Mouse (Mus musculus): Measurements from ENCODE around the gene Tmem217. TPM values are rescaled to one million over a fixed set of nuclear protein-coding genes. Genes with fewer than 3 reads are reported as not detected.

Tmem217 gene
- total and polyA plus RNA-seq, 3 experiments, result 0.26 to 0.76 TPM; not detected in 1

GRCm38 (mm10) chr17:29599051-29599450, 46.9 kb upstream of the Tmem217 start:
- in situ Hi-C loops (cut with MboI; ENCODE audit: low pct_ligation_motif_present, low pct_unique_long_range_greater_than_20kb, low sequenced_read_pairs) (no loop called here), dilution Hi-C loops (cut with MboI; ENCODE audit: extremely low pct_ligation_motif_present, extremely low pct_unique_long_range_greater_than_20kb, low sequenced_read_pairs) (no loop called here)
- H3K79me2 ChIP-seq (replicated peaks; ENCODE audit: control insufficient read depth, extremely low read depth, insufficient read depth, poor library complexity, severe bottlenecking), result no peaks in the 10 kb centered on the region
- no peak overlapping the region for H3K4me3 ChIP-seq (replicated peaks in 1 of 3; ENCODE audit: low read depth in 2 of 3, low read length in 2 of 3, poor library complexity in 1 of 3)
- H3K27ac ChIP-seq (ENCODE audit: insufficient read depth, low read depth), result no peak overlapping the region
- no peaks in the 10 kb centered on the region for H3K27me3 ChIP-seq (replicated peaks)
- H3K4me2 ChIP-seq (ENCODE audit: insufficient read depth, low read depth, poor library complexity, severe bottlenecking), result no peak overlapping the region
- H3K9me3 ChIP-seq (replicated peaks; ENCODE audit: low read length), result peaks cover 3% of the 10 kb centered on the region
- peaks cover 49 to 84% of the 10 kb centered on the region in 2 experiments for H3K36me3 ChIP-seq (replicated peaks in 1 of 2; ENCODE audit: control insufficient read depth in 1 of 2, insufficient read depth in 1 of 2, low read length in 1 of 2)
- H3K9ac ChIP-seq (ENCODE audit: insufficient read depth, low read depth), result no peak overlapping the region
- H3K4me1 ChIP-seq (ENCODE audit: control insufficient read depth in 1 of 2, insufficient read depth in 2 of 2), result no peaks in the 10 kb centered on the region
- TF ChIP-seq ZMIZ1 (IDR thresholded peaks at IDR 0.05; ENCODE audit: low read depth, low read length) (no peak), RAD21 (IDR thresholded peaks at IDR 0.05; ENCODE audit: low read depth, low read length) (no peak), ZNF384 (IDR thresholded peaks at IDR 0.05; ENCODE audit: low read depth, low read length) (no peak), MAFK (IDR thresholded peaks at IDR 0.05; ENCODE audit: insufficient replicate concordance, low read length) (no peak), CHD1 (IDR thresholded peaks at IDR 0.05; ENCODE audit: low read depth, low read length) (no peak), CHD2 (IDR thresholded peaks at IDR 0.05; ENCODE audit: low read length) (no peak), CTCF (conservative IDR thresholded peaks at IDR 0.05 in 1 of 2, IDR thresholded peaks at IDR 0.05 in 1 of 2; ENCODE audit: low read depth in 2 of 2, low read length in 2 of 2) (no peak), JUND (conservative IDR thresholded peaks at IDR 0.05; ENCODE audit: low read depth, low read length) (no peak), MAX (IDR thresholded peaks at IDR 0.05; ENCODE audit: low read length) (no peak), ETS1 (conservative IDR thresholded peaks at IDR 0.05; ENCODE audit: low read depth, low read length) (no peak), SIN3A (IDR thresholded peaks at IDR 0.05; ENCODE audit: low read length) (no peak), USF2 (conservative IDR thresholded peaks at IDR 0.05; ENCODE audit: low read depth, low read length) (no peak), ELF1 (IDR thresholded peaks at IDR 0.05; ENCODE audit: low read depth, low read length) (no peak), SMC3 (IDR thresholded peaks at IDR 0.05; ENCODE audit: low read depth, low read length) (no peak), MXI1 (IDR thresholded peaks at IDR 0.05; ENCODE audit: low read depth, low read length) (no peak), JUN (IDR thresholded peaks at IDR 0.05; ENCODE audit: insufficient read depth, low read depth, low read length) (no peak), ZKSCAN1 (IDR thresholded peaks at IDR 0.05; ENCODE audit: borderline replicate concordance, low read depth, low read length) (no peak)
- no peak for DNase-seq (ENCODE audit: extremely low read depth)

GRCm38 (mm10) chr17:29596771-29597132, 44.6 kb upstream of the Tmem217 start:
- H3K36me3 ChIP-seq (replicated peaks in 1 of 2; ENCODE audit: control insufficient read depth in 1 of 2, insufficient read depth in 1 of 2, low read length in 1 of 2), result peaks cover 50 to 79% of the 10 kb centered on the region in 2 experiments
- no peaks in the 10 kb centered on the region for H3K4me1 ChIP-seq (ENCODE audit: control insufficient read depth in 1 of 2, insufficient read depth in 2 of 2)
- dilution Hi-C loops (cut with MboI; ENCODE audit: extremely low pct_ligation_motif_present, extremely low pct_unique_long_range_greater_than_20kb, low sequenced_read_pairs), result no loop called here
- no peaks in the 10 kb centered on the region for H3K27me3 ChIP-seq (replicated peaks)
- no peaks in the 10 kb centered on the region for H3K9me3 ChIP-seq (replicated peaks; ENCODE audit: low read length)
- no peak overlapping the region for H3K4me2 ChIP-seq (ENCODE audit: insufficient read depth, low read depth, poor library complexity, severe bottlenecking)
- H3K79me2 ChIP-seq (replicated peaks; ENCODE audit: control insufficient read depth, extremely low read depth, insufficient read depth, poor library complexity, severe bottlenecking), result no peaks in the 10 kb centered on the region
- in situ Hi-C loops (cut with MboI; ENCODE audit: low pct_ligation_motif_present, low pct_unique_long_range_greater_than_20kb, low sequenced_read_pairs), result no loop called here
- no peak for DNase-seq (ENCODE audit: extremely low read depth)
- TF ChIP-seq NRF1 (IDR thresholded peaks at IDR 0.05; ENCODE audit: low read depth, low read length) (no peak), TBP (conservative IDR thresholded peaks at IDR 0.05; ENCODE audit: low read depth, low read length) (no peak), ZNF384 (IDR thresholded peaks at IDR 0.05; ENCODE audit: low read depth, low read length) (no peak), RAD21 (IDR thresholded peaks at IDR 0.05; ENCODE audit: low read depth, low read length) (no peak), ELF1 (IDR thresholded peaks at IDR 0.05; ENCODE audit: low read depth, low read length) (no peak), MAX (IDR thresholded peaks at IDR 0.05; ENCODE audit: low read length) (no peak), ZC3H11A (IDR thresholded peaks at IDR 0.05; ENCODE audit: low read depth, low read length) (no peak), JUND (conservative IDR thresholded peaks at IDR 0.05; ENCODE audit: low read depth, low read length) (no peak), TCF12 (IDR thresholded peaks at IDR 0.05; ENCODE audit: low read depth, low read length) (no peak), MYC (IDR thresholded peaks at IDR 0.05; ENCODE audit: low read depth, low read length) (no peak), ETS1 (conservative IDR thresholded peaks at IDR 0.05; ENCODE audit: low read depth, low read length) (no peak), GABPA (IDR thresholded peaks at IDR 0.05; ENCODE audit: insufficient replicate concordance, low read depth, low read length) (no peak), SMC3 (IDR thresholded peaks at IDR 0.05; ENCODE audit: low read depth, low read length) (no peak), USF1 (IDR thresholded peaks at IDR 0.05; ENCODE audit: low read depth, low read length) (no peak), NELFE (IDR thresholded peaks at IDR 0.05; ENCODE audit: low read depth, low read length) (no peak), POLR2AphosphoS2 (IDR thresholded peaks at IDR 0.05; ENCODE audit: low read depth, low read length) (no peak), E2F4 (IDR thresholded peaks at IDR 0.05; ENCODE audit: insufficient replicate concordance, low read depth, low read length) (no peak), ZMIZ1 (IDR thresholded peaks at IDR 0.05; ENCODE audit: low read depth, low read length) (no peak)
- no peak overlapping the region for H3K27ac ChIP-seq (ENCODE audit: insufficient read depth, low read depth)
- no peak overlapping the region for H3K4me3 ChIP-seq (replicated peaks in 1 of 3; ENCODE audit: low read depth in 2 of 3, low read length in 2 of 3, poor library complexity in 1 of 3)
- H3K9ac ChIP-seq (ENCODE audit: insufficient read depth, low read depth), result no peak overlapping the region

Data from CH12.LX (cell line).